Mouse (Mus musculus): ENCODE results near the gene Olfr617.
"Not testable (repeated sequence)": the region's sequence is repeated elsewhere in the genome, so short reads cannot be mapped to it uniquely, and the experiment has no call there.

Olfr617 gene

DNA sequence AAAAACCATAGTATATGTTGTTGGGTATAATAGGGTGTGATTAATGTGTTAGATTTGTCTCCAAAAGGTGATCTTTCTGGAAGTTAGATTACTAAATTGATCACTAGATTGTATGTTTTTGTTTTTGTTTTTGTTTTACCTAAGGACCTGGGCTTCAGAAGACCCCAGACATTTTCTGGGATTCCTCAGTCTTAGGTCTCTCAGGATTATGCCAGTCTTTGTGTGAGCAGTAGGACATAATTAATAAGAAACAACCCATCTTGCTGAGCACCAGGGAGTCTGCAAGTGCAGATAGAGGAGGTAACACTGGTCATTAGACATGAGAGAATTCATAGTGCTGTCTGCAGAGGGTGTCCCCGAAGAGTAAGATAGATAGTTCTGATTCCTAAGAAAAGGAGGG, at the start of gene Olfr617:
TSS of gene Olfr617 (plus strand) at position 301 of the 400 bp plus-strand sequence.
- no peak for DNase-seq

DNA sequence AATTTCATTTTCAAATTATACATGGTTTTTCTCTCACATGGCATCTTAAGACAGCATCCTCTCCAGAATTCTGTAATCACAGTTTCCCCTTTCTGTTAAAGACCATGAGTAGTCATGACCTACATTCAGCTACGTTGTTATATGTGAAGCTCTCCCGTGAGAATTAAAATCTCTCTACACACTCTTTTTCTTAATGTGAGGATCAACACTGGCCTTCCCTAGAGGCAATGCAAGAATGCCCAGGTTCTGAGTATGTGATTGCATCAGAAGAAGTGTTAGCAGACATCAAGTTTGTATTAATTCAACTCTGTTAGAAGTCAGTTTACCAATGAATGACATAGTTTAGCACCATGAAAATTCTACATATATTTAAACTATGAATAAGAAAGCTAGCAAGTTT, 30.2 kb upstream of the Olfr617 start, which contains the start of gene Olfr612:
TSS of gene Olfr612 (minus strand) at position 101 of the 400 bp plus-strand sequence.
- not testable (repeated sequence) for DNase-seq

DNA sequence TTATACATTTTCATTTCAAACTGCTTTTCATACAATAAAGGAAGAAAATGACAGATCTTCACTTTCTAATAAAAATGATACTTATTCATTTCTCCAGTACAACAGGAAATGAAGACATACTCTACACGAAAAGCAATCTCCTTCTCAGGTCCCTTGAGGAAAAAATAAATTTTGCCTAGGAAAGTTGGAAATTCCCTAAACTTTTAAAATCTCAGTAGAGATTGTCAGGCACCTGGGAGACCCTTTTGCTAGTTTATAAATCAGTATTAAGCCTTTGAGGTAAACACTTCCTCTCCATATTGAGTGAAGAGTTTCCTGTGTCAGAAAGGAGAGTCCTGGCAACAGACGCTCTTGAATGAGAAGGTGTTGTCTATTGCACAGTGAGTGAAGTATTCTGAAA, 25.1 kb upstream of the Olfr617 start, which contains the start of gene Olfr613:
TSS of gene Olfr613 (plus strand) at position 301 of the 400 bp plus-strand sequence.
- DNase-seq: no peak

DNA sequence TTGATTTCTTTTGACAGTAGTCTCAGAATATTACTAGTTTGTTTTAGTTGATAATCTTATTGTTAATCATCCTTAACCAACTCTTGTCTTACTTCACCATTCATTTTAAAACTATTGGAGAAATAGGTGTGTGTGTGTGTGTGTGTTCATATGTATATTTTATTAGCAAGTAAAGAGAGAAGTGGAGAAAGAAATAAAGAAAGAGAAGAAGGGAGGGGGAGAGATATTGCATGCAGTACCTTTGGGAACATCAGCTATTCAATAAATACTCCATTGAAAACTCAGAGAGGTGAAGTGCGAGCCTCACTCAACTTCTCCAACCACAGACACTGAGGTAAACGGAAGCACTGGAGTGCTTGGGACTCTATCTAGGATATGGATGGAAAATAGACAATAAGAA, 17.1 kb upstream of the Olfr617 start, which contains the start of gene Olfr615:
TSS of gene Olfr615 (plus strand) at position 301 of the 400 bp plus-strand sequence.
- DNase-seq: no peak

DNA sequence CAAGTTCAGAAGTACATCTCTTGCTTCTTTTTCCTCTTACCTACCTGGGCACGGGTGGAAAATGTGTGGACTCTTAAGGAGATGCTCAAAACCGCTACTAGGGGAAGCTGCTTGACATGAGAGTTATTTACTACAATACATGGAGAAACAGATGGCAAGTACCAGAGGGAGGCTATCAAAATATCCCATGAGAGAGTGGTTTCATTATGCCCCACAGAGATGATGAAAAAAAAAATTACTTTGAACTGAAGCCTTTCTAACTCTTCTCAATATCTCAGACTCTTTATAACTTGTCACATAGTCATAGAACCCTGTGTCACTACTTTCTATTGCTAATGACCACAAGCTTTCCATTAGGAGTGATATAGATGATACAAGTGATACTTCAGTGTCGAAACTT, 3.8 kb upstream of the Olfr617 start, which contains the start of gene Olfr616:
TSS of gene Olfr616 (minus strand) at position 101 of the 400 bp plus-strand sequence.
- DNase-seq: no peak

DNA sequence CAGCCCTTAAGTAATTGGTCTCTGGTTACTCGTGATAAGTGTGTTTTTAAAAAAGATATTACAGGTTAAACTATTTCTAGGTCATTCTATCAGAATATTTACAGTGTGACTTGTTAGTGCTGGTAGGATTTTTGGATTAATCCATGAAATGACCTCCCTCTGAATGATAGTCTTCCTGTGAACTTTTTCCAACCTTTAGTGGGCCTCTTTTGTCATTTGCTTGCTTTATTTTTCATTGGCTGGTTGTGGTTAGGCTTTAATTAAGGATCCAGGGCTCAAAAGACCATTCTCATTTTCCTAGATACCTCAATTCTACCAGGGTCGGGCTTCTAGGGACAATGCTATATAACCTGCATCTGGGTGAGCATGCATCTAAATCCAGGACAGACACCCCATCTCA, 16.9 kb downstream of the Olfr617 start, which contains the start of gene Olfr618:
TSS of gene Olfr618 (plus strand) at position 301 of the 400 bp plus-strand sequence.
- no peak for DNase-seq

DNA sequence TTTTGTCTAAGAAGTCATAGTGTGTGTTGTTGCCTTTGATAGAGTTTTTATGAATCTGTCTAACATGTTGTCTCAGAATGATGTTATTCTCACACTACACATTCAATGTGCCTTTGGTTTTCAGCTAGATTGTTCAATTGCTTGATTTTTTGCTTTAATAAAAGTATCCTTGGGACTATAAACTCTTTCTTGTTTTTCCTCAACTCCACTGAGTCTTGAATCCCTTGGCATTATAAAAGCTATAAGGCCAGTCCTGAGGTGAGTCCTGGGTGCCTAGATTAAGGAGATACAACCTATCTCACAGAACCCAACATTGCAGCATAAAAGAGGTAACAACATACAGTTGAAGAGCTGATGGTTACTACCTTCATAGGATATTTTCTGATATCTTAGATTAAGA, 27.4 kb downstream of the Olfr617 start, which contains the start of gene Olfr619:
TSS of gene Olfr619 (plus strand) at position 301 of the 400 bp plus-strand sequence.
- no peak for DNase-seq

DNA sequence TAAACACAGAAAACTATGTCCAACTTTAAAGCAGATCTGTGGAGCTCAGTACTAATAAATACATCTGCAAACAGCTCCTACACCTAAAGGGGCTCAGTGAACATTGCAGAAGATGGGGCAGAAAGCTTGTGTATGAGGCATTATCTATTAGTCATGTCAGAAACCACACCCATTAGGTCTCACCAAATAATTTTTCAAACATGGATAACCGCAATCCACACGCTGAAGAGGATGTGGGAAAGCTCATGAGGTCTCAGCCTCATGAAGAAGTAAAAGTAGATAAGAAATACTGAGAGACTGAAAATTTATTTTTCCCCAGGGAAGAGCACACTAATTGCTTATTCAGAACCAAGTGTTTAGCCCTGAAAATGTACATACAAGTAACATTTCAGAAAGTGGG, 34.6 kb downstream of the Olfr617 start:
- no peak for DNase-seq

DNA sequence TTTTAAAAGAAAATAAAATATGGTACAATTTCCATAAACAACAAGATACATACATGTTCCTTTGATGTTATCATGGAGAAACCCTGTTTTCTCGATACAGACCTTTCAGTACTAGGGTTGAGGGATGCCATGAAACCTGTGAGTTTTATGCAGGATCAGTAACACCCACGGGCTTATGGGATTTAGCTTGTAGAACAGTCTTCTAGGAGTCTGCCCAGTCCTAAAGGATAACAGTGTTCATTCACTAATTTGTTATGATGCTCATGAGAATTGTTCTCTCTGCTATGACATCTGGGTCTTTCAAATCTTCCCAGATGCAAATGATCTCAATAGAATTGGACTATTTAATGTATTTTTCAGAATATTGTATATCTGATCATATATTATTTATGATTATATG, 39.6 kb downstream of the Olfr617 start, which contains the start of gene Olfr620:
TSS of gene Olfr620 (minus strand) at position 101 of the 400 bp plus-strand sequence.
- DNase-seq: no peak
